Mouse (Mus musculus) G1E (cell line): ENCODE measurements at regions not wholly inside any gene's neighbourhood (a gene's known extent, or its start where the extent isn't known, plus 50 kb on each side); places are given as distances from the start of the nearest gene placed in this dataset.

Source experiments
- CTCF ChIP-seq: IDR thresholded peaks from 2 replicates; pipeline ENCODE4 v1.5.1; 2012; ENCODE audit warnings: low read depth, low read length, inconsistent platforms, mixed read lengths
- GATA1 ChIP-seq: IDR thresholded peaks from 2 replicates; pipeline ENCODE4 v1.6.1; 2012; ENCODE audit warnings: borderline replicate concordance, low read length, inconsistent platforms, mixed read lengths
- GATA2 ChIP-seq: IDR thresholded peaks from 2 replicates; pipeline ENCODE4 v1.6.1; 2012; ENCODE audit warnings: low read depth, low read length, inconsistent platforms, borderline replicate concordance
- POLR2AphosphoS5 ChIP-seq: IDR thresholded peaks from 2 replicates; pipeline ENCODE4 v1.6.1; 2012; ENCODE audit warnings: low read depth, low read length, inconsistent platforms; ENCODE audit not compliant: insufficient replicate concordance
- TAL1 ChIP-seq: conservative IDR thresholded peaks from 2 replicates; pipeline ENCODE4 v1.6.1; 2012; ENCODE audit warnings: low read depth, low read length, inconsistent platforms, mixed read lengths

DNA sequence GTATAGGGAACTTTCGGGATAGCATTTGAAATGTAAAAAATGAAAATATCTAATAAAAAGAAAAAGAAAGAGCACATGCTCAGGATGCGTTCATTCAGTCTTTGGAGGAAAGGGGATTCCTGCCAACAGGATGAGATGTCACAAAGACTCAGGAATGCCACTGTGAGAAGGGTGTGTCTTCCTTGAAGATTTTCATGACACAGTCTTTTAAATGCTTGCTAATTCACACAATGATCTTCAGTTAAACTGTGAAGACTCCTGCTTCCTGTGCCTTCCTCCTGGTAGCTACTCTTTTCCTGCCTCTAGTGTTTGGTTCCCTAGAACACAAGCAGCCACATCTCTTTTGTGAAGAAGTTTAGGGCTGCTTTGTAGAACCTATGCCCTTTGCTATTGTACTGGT is 345.5 kb downstream of the Gpat3 start:
- no peak for TF ChIP-seq CTCF
- no peak for TF ChIP-seq GATA1
- TF ChIP-seq TAL1, result no peak
- no peak for TF ChIP-seq POLR2AphosphoS5
- TF ChIP-seq GATA2, result no peak
